Mouse (Mus musculus) spleen, embryonic (tissue): ENCODE results near the gene Cx3cr1.
"Not testable (repeated sequence)": the region's sequence is repeated elsewhere in the genome, so short reads cannot be mapped to it uniquely, and the experiment has no call there.

Source experiments
- CTCF ChIA-PET: fragments of 350-600 bp; sonication (Branson Sonifier 250); formaldehyde crosslinking; loops from one replicate; lab custom pipeline; 2022; lab: Charles Lee

Gene Cx3cr1

DNA sequence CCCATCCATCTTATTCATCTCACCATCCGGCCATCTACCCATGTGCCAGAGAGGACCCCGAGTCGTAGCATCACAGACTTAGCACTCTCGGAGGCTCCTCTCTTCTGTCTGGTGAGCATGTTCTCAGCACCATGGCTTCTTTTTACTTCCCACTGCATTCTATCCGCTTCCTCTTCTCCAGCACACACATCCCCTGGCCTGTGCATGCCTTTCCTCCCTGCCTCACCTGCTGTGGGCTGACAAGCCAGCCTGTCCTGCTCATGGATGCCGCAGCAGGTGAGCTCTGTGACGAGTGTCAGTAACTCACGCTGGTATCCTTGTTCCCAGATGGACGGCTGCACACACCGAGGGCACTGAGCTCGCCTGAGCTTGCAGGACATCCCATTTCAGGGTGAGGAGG, at the start of gene Cx3cr1:
Cx3cr1 (minus strand) TSS at position 101 of the 400 bp plus-strand sequence.
- CTCF ChIA-PET, result no interaction called here

GRCm38 (mm10) chr9:120118212-120118611, 48.5 kb upstream of the Cx3cr1 start:
- CTCF ChIA-PET, result no interaction called here

DNA sequence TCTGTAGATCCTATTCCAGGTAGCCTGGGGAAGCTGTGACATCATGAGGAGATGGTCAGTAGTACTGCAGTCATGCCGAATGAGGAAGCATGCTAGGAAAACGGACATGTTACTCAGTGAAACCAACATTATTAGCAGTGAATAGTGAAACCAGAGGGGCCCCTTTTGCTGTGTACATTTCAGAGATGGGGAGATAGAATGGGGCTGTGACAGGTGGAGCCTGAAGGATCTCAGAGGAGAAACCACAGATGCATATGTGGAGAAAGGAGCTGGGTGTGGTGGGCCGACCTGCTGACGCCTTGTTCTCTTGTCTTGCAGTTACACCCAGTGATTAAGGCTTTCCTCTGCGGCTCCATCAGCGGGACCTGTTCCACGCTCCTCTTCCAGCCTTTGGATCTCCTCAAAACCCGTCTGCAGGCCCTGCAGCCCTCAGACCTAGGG, 46.5 kb upstream of the Cx3cr1 start:
- CTCF ChIA-PET, result no interaction called here

GRCm38 (mm10) chr9:120115580-120115979, 45.9 kb upstream of the Cx3cr1 start:
- CTCF ChIA-PET, result no interaction called here

- CTCF ChIA-PET, result no interaction called here
Measured at GRCm38 (mm10) chr9:120114789-120115151, 45.1 kb upstream of the Cx3cr1 start.

DNA sequence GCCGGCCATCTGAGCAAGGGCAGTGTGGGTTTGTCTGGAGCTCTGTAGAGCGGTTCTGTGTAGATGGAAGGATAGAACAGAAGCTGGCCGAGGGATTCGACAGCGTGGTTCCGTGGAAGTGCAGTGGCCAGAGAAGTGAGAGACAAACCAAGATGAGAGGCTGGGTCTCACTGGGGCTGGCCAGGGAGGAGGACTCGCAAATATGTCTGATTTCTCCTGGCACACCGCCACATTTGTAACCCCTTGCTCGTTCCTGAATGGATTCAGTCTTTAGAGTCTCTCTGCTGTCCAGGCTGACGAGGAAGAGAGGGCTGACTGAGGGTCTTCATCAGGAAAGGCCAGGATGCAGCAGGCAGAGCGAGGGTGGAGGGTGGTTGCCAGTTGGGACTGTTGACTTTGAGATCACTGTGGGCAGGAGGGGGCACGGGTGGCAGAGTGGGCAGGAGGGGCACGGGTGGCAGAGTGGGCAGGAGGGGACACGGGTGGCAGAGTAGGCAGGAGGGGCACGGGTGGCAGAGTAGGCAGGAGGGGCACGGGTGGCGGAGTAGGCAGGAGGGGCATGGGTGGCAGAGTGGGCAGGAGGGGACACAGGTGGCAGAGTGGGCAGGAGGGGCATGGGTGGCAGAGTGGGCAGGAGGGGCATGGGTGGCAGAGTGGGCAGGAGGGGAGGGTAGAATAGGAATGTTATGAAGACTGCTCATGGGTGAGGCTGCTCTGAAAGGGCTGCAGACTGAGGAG, 44.5 kb upstream of the Cx3cr1 start:
- CTCF ChIA-PET, result no interaction called here

DNA sequence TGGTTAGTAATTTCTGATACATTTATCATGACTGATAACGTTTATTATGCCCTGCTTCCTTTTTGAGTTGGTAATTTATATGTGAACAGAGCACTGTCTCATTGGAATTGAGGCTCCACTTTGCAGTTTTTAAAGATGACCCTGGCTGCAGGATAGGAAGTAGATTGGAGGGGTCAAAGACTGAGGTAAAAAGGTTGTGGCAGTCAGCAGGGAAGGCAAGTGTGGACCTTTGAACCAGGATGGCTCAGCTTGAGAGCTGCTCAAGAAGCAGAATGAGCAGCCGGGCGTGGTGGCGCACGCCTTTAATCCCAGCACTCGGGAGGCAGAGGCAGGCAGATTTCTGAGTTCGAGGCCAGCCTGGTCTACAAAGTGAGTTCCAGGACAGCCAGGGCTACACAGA, 43.8 kb upstream of the Cx3cr1 start:
- CTCF ChIA-PET, result no interaction called here

- CTCF ChIA-PET, result no interaction called here
Measured at GRCm38 (mm10) chr9:120112472-120112871, 42.8 kb upstream of the Cx3cr1 start.

GRCm38 (mm10) chr9:120111156-120111945, 41.7 kb upstream of the Cx3cr1 start:
- CTCF ChIA-PET, result interaction anchor here (1.1 kb wide), 1 partner anchor 12 kb away, joined by 5 read pairs; no protein-coding TSS in a partner anchor

DNA sequence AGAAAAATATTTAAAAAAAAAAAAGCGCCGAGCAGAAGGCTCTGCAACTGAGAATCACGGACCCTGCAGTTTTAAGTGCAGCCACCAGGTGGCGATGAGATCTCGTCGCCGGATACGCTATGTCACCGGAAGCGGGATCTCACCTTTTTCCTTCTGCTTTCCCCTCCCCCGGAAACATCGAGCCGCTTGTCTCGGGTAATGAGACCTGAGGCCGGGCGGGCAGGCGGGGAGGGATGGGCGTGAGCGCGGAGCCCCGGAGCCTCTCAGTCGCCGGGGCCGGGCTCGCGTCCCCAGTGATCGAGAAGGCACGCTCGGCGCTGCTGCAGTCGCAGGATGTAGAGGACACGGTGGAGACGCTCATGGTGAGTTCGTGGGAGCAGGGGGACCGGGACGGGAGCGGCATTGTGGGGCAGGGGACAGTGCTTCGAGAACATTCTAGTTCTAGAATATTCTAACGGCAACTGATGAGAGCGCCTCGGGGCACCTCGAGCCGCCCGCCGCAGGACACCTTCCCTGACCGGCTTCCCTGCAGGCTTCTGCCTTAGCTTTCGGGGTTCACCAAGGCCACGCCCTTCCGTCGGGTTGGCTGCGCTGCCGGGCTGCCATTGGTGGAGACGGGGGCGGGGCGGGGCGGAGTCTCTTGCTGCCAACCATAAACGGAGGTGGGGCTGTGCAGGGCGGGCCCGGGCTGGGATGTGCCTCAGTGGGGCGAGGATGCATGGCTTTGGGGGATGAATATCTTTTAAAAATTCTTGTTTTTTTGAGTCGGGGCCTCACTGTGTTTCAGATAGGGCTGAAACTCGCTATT, 40.7 kb upstream of the Cx3cr1 start, which contains the start of gene Slc25a38:
Slc25a38 (plus strand) TSS at position 164 of the 808 bp plus-strand sequence.
- CTCF ChIA-PET, result interaction anchor here (0.6 to 1.1 kb wide), 3 partner anchors 13 to 35 kb away, joined by 4 to 5 read pairs (median 4); no protein-coding TSS in a partner anchor

GRCm38 (mm10) chr9:120108953-120109352, 39.3 kb upstream of the Cx3cr1 start:
- CTCF ChIA-PET, result not testable (repeated sequence)

GRCm38 (mm10) chr9:120101165-120101564, 31.5 kb upstream of the Cx3cr1 start:
- CTCF ChIA-PET, result no interaction called here

DNA sequence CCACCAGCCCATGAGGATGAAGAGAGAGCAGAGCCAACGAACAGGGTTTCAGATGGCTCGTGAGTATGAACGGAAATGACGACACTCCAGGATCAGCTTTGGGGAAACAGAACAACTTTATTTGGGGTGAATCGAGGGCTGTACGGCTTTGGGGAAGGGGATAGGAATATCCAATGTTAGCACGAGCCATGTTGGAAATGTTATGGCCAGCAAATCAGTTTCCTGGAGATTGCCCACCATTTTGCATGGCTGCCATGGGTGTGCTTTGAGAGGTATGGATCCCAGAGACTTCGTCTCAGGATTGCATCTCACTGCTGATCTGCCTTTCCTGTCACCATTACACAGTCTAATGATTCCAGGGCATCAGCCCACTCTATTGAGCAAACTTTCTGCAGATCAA, 29.6 kb upstream of the Cx3cr1 start:
- CTCF ChIA-PET, result no interaction called here

- CTCF ChIA-PET, result interaction anchor here (1.0 kb wide), 1 partner anchor 26 kb away, joined by 3 read pairs; no protein-coding TSS in a partner anchor
Measured at GRCm38 (mm10) chr9:120098682-120099081, 29.0 kb upstream of the Cx3cr1 start.

DNA sequence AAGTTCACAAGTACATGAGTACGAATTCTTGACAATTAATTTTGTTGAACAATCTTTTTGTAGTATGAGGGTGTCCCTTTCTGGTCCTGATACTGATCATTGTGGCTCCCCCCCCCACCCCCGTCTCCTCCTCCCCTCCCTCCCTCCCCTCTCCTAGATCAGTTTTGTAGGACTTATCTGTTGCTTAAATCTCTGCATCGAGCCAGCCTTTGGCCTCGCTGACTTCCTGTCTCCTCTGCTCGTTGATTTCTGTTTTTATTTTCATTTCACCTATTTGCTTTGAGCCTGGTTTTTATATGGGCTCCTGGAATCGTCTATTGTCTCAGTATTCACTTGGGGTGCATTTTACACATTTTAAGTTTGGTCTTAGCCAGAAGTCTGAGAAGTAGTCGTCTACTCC, 26.2 kb upstream of the Cx3cr1 start:
- CTCF ChIA-PET, result interaction anchor here (0.7 kb wide), 1 partner anchor 96 kb away, joined by 3 read pairs; no protein-coding TSS in a partner anchor

- CTCF ChIA-PET, result no interaction called here
Measured at GRCm38 (mm10) chr9:120093701-120094100, 24.0 kb upstream of the Cx3cr1 start.

GRCm38 (mm10) chr9:120091696-120092238, 22.1 kb upstream of the Cx3cr1 start, which contains the start of gene Ccr8:
Ccr8 (plus strand) TSS chr9:120092114.
- CTCF ChIA-PET, result no interaction called here

DNA sequence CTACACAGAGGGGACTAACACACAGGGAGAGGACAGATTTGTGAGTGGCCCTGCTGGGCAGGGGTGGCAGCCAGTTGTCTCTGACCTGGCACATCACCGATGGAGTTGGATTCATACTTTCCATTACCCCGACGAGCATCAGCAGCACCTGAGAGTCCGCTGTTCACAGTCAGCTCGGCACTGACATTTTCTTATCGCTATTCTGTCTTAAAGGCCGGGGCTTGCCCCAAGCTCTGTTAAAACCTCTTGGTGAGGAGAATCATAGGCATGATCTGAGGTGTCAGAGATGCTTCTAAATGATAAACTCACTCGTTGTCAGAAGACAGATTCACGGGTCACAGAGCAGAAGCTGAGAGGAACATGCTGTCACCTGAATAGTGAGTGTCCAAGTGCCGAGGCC, 21.4 kb upstream of the Cx3cr1 start:
- CTCF ChIA-PET, result no interaction called here

GRCm38 (mm10) chr9:120089125-120089524, 19.4 kb upstream of the Cx3cr1 start:
- CTCF ChIA-PET, result no interaction called here

GRCm38 (mm10) chr9:120084406-120084805, 14.7 kb upstream of the Cx3cr1 start:
- CTCF ChIA-PET, result no interaction called here
